Mouse (Mus musculus) thymus, adult 2 months (tissue): Measurements from ENCODE around the gene Ankdd1b.

Experiments used
- CTCF ChIP-seq: fragments of 200-500 bp; IDR thresholded peaks from 2 replicates; pipeline ENCODE4 v1.5.1; 2012; ENCODE audit warnings: mild to moderate bottlenecking, control low read depth, low read length, moderate library complexity, borderline replicate concordance; ENCODE audit not compliant: control insufficient read depth, poor library complexity, insufficient read depth; ENCODE audit errors: extremely low read depth
- POLR2A ChIP-seq: fragments of 200-500 bp; IDR thresholded peaks from 2 replicates; pipeline ENCODE4 v1.6.1; 2012; ENCODE audit warnings: mild to moderate bottlenecking, low read length, control low read depth, moderate library complexity; ENCODE audit not compliant: control insufficient read depth, poor library complexity, insufficient read depth; ENCODE audit errors: extremely low read depth

DNA sequence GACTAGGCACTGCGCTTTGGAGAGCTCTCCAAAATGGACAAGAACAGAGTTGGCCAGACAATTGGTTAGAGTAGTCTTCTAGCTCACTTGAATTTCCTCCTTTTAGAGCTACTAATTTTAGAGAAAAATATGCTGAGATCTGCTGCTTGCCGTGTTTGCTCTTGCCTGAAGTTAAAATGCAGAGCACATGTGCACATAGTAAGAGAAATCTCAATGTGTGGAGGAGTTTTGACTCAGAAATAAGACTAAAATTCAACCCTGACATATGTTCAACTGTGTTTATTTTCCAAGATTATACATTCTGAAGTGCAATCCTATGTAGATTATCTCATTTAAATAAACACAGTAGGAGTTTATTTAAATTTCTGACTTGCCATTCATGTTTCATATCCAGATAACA is 65.5 kb downstream of the Ankdd1b start:
- TF ChIP-seq CTCF, result no peak
- no peak for TF ChIP-seq POLR2A
